10 mouse cellular contexts compared by ENCODE assay signal in genomic region chr19:5065104-5065503, GRCm38 (mm10). TPM values are rescaled to one million over a fixed set of nuclear protein-coding genes. Genes with fewer than 3 reads are reported as not detected.
DNase-seq lines count a peak whose midpoint lies in the region; ATAC-seq and TF ChIP-seq lines count a peak whose summit lies in the region.
"Had no signal": no experiment of that assay in that cellular context is flagged by ENCODE, and none has a peak within 500 bp of the region (broad histone marks: within the 10 kb centered on the region; RNA-seq: fewer than 3 reads in every experiment).

No protein-coding gene starts in this region.

- no peak overlapping the region for H3K9ac ChIP-seq in lung, embryonic 14.5 days
- H3K9ac ChIP-seq in embryonic facial prominence, embryonic 12.5 days, result 0 out of 2 replicates have a peak overlapping the region, but pooled peaks have one; percentile 7
- no peak overlapping the region for H3K9ac ChIP-seq in intestine, embryonic 16.5 days (ENCODE audit: low read depth, low read length)
- H3K9ac ChIP-seq: liver, embryonic 15.5 days; midbrain, embryonic 12.5 days had no signal

- H3K27me3 ChIP-seq in lung, embryonic 14.5 days (ENCODE audit: insufficient read depth, low read length), result peaks cover 24% of the 10 kb centered on the region; the same call in 1 of the 2 replicates
- peaks cover 8% of the 10 kb centered on the region for H3K27me3 ChIP-seq in embryonic facial prominence, embryonic 12.5 days
- H3K27me3 ChIP-seq in intestine, embryonic 16.5 days (replicated peaks; ENCODE audit: control insufficient read depth, insufficient read depth, low read length), result peaks cover 25% of the 10 kb centered on the region; the same call in 1 of the 2 replicates

- no peaks in the 10 kb centered on the region for H3K36me3 ChIP-seq in lung, embryonic 14.5 days (ENCODE audit: insufficient read depth)
- no peaks in the 10 kb centered on the region for H3K36me3 ChIP-seq in embryonic facial prominence, embryonic 12.5 days
- no peaks in the 10 kb centered on the region for H3K36me3 ChIP-seq in intestine, embryonic 16.5 days (ENCODE audit: control insufficient read depth, insufficient read depth, low read length)
- H3K36me3 ChIP-seq: liver, embryonic 15.5 days; midbrain, embryonic 12.5 days had no signal

- no peak for ATAC-seq in lung, embryonic 14.5 days (ENCODE audit: insufficient read depth)
- no peak for ATAC-seq in embryonic facial prominence, embryonic 12.5 days (ENCODE audit: insufficient number of reproducible peaks, insufficient read depth, low FRiP score, low TSS enrichment)
- no peak for ATAC-seq in intestine, embryonic 16.5 days

- peak overlapping the region; percentile 2; the same call in 1 of the 2 replicates for H3K27ac ChIP-seq in lung, embryonic 14.5 days (ENCODE audit: low read depth)
- peak overlapping the region; percentile 41 for H3K27ac ChIP-seq in embryonic facial prominence, embryonic 12.5 days
- H3K27ac ChIP-seq in intestine, embryonic 16.5 days (ENCODE audit: low read length), result peak overlapping the region; percentile 24; the same call in 1 of the 2 replicates
- H3K27ac ChIP-seq: liver, embryonic 15.5 days; midbrain, embryonic 12.5 days had no signal

- no peak for TF ChIP-seq CTCF in lung, embryonic 14.5 days (IDR thresholded peaks at IDR 0.05; ENCODE audit: low read depth)

- no peaks in the 10 kb centered on the region for H3K9me3 ChIP-seq in lung, embryonic 14.5 days (ENCODE audit: low read depth, low read length)
- H3K9me3 ChIP-seq in embryonic facial prominence, embryonic 12.5 days, result no peaks in the 10 kb centered on the region
- H3K9me3 ChIP-seq in intestine, embryonic 16.5 days (ENCODE audit: control insufficient read depth, low read length), result no peaks in the 10 kb centered on the region
- H3K9me3 ChIP-seq: liver, embryonic 15.5 days; midbrain, embryonic 12.5 days had no signal

- H3K4me2 ChIP-seq in lung, embryonic 14.5 days, result 0 out of 2 replicates have a peak overlapping the region, but pooled peaks have one; percentile 10
- no peak overlapping the region for H3K4me2 ChIP-seq in embryonic facial prominence, embryonic 12.5 days (replicated peaks)
- no peak overlapping the region for H3K4me2 ChIP-seq in intestine, embryonic 16.5 days (ENCODE audit: low read depth, low read length)
- H3K4me2 ChIP-seq: liver, embryonic 15.5 days; midbrain, embryonic 12.5 days had no signal

- DNase-seq in lung, embryonic 14.5 days, result peak; percentile 69
- DNase-seq in lung, postnatal 36 days, result no peak
- peak; percentile 24 for DNase-seq in Muller cell, postnatal 12 days (ENCODE audit: inconsistent ontology term)
- no peak for DNase-seq in adrenal gland, postnatal 4 days (ENCODE audit: low spot score in 2 of 2)
- no peak for DNase-seq in right cerebral cortex, postnatal 14 days
- DNase-seq: thymus, postnatal 4 days had no signal

- WGBS in lung, embryonic 14.5 days, result 27% methylated on average over 7 of the region's 7 CpGs
- WGBS in embryonic facial prominence, embryonic 12.5 days, result 69% methylated on average over 7 of the region's 7 CpGs
- 42% methylated on average over 7 of the region's 7 CpGs for WGBS in intestine, embryonic 16.5 days

- H3K4me1 ChIP-seq in lung, embryonic 14.5 days (ENCODE audit: insufficient read depth), result peaks cover 36% of the 10 kb centered on the region
- peaks cover 54% of the 10 kb centered on the region for H3K4me1 ChIP-seq in embryonic facial prominence, embryonic 12.5 days
- peaks cover 55% of the 10 kb centered on the region for H3K4me1 ChIP-seq in intestine, embryonic 16.5 days (ENCODE audit: control insufficient read depth, insufficient read depth, low read length)

- H3K4me3 ChIP-seq in lung, embryonic 14.5 days (ENCODE audit: low read depth, low read length), result no peak overlapping the region
- H3K4me3 ChIP-seq in embryonic facial prominence, embryonic 12.5 days, result no peak overlapping the region
- no peak overlapping the region for H3K4me3 ChIP-seq in intestine, embryonic 16.5 days (ENCODE audit: low read length)
- H3K4me3 ChIP-seq: liver, embryonic 15.5 days; midbrain, embryonic 12.5 days had no signal

RNA-seq across cellular contexts. Expression of gene Cd248, which starts 2.8 kb away (rescaled TPM):
- polyA plus RNA-seq in lung, embryonic 14.5 days (2014; fragmentation: Nextera tagmentation; extraction: Ambion mirVana), result 105 and 110 TPM in 2 replicates
- polyA plus RNA-seq in embryonic facial prominence, embryonic 12.5 days (2016; fragmentation: Nextera tagmentation; extraction: Ambion mirVana), result 54.4 and 64.3 TPM in 2 replicates
- 42.8 and 49.6 TPM in 2 replicates for polyA plus RNA-seq in intestine, embryonic 16.5 days (2015; fragmentation: Nextera tagmentation; extraction: Ambion mirVana)
- total RNA-seq in adrenal gland, postnatal 4 days (2021), result 10 to 100 TPM; 45.8 to 47.6 TPM

RNA-seq across cellular contexts. Expression of gene Rin1, which starts 14.8 kb away (rescaled TPM):
- 4.0 and 5.9 TPM in 2 replicates for polyA plus RNA-seq in lung, embryonic 14.5 days (2014; fragmentation: Nextera tagmentation; extraction: Ambion mirVana)
- polyA plus RNA-seq in embryonic facial prominence, embryonic 12.5 days (2016; fragmentation: Nextera tagmentation; extraction: Ambion mirVana), result 1.8 and 2.4 TPM in 2 replicates
- 2.5 and 2.8 TPM in 2 replicates for polyA plus RNA-seq in intestine, embryonic 16.5 days (2015; fragmentation: Nextera tagmentation; extraction: Ambion mirVana)
- 1 to 10 TPM; 5.1 TPM for total RNA-seq in adrenal gland, postnatal 4 days (2021)

RNA-seq across cellular contexts. Expression of gene Tmem151a, which starts 20.2 kb away (rescaled TPM):
- 3.1 and 4.4 TPM in 2 replicates for polyA plus RNA-seq in lung, embryonic 14.5 days (2014; fragmentation: Nextera tagmentation; extraction: Ambion mirVana)
- 2.9 and 3.7 TPM in 2 replicates for polyA plus RNA-seq in embryonic facial prominence, embryonic 12.5 days (2016; fragmentation: Nextera tagmentation; extraction: Ambion mirVana)
- 4.7 and 5.1 TPM in 2 replicates for polyA plus RNA-seq in intestine, embryonic 16.5 days (2015; fragmentation: Nextera tagmentation; extraction: Ambion mirVana)
- 1 to 10 TPM; 3.8 to 4.9 TPM for total RNA-seq in adrenal gland, postnatal 4 days (2021)

RNA-seq across cellular contexts. Expression of gene Yif1a, which starts 23.2 kb away (rescaled TPM):
- 99.2 and 105 TPM in 2 replicates for polyA plus RNA-seq in lung, embryonic 14.5 days (2014; fragmentation: Nextera tagmentation; extraction: Ambion mirVana)
- polyA plus RNA-seq in embryonic facial prominence, embryonic 12.5 days (2016; fragmentation: Nextera tagmentation; extraction: Ambion mirVana), result 67.3 and 73.4 TPM in 2 replicates
- 155 and 176 TPM in 2 replicates for polyA plus RNA-seq in intestine, embryonic 16.5 days (2015; fragmentation: Nextera tagmentation; extraction: Ambion mirVana)
- 10 to 100 TPM; 68.4 to 72.5 TPM for total RNA-seq in adrenal gland, postnatal 4 days (2021)

RNA-seq across cellular contexts. Expression of gene Brms1, which starts 23.9 kb away (rescaled TPM):
- 43.4 and 48.0 TPM in 2 replicates for polyA plus RNA-seq in lung, embryonic 14.5 days (2014; fragmentation: Nextera tagmentation; extraction: Ambion mirVana)
- polyA plus RNA-seq in embryonic facial prominence, embryonic 12.5 days (2016; fragmentation: Nextera tagmentation; extraction: Ambion mirVana), result 38.4 and 45.4 TPM in 2 replicates
- polyA plus RNA-seq in intestine, embryonic 16.5 days (2015; fragmentation: Nextera tagmentation; extraction: Ambion mirVana), result 43.7 and 44.1 TPM in 2 replicates
- 10 to 100 TPM; 29.6 to 35.1 TPM for total RNA-seq in adrenal gland, postnatal 4 days (2021)

Comparison
In these comparisons a context has a peak if more than half of its experiments do, and no peak if none do; other contexts are left out.
1. DNase-seq: peak in lung, embryonic 14.5 days (single experiment) and Muller cell, postnatal 12 days (single experiment); none in lung, postnatal 36 days (single experiment), adrenal gland, postnatal 4 days (0 of 2) and right cerebral cortex, postnatal 14 days (single experiment).
2. Peak in every context shown above with its lines, with median percentiles within 50 percentile points of each other: H3K27ac ChIP-seq.